Mouse (Mus musculus) urinary bladder, postnatal 36 days (tissue): Measurements from ENCODE around the gene Bmi1.
A peak's percentile ranks its signal among the peaks of the same experiment; 100 is the strongest.

Experiments used
- DNase-seq, 2 experiments: peaks; one replicate each; pipeline ENCODE4 v3.0.0; 2022; ENCODE audit warnings: low spot score in 2 of 2, mixed read lengths in 1 of 2

Gene Bmi1

DNA sequence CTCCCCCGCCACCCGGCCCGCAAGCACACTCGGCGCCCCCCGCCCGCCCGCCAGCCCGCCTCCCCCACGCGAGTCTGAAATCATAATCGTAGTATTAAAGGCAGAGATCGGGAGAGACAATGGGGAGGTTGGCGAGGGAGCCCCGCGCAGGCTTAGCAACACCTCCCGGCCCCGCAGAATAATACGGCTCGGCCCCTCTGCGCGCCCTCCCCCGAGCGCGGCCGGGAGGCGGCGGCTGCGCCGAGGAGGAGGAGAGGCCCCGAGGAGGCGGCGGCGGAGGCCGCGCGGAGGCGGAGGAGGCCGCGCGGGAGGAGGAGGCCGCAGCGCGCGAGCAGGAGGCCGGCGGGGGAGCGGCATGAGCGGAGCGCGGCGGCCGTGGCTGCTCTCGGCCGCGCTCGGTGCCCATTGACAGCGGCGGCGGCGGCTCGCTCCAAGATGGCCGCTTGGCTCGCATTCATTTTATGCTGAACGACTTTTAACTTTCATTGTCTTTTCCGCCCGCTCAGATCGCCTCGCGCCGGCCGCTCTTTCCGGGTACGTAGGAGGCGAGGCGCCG lies at the start of gene Bmi1:
Gene Bmi1, plus strand, starts transcription at position 83 of the 556 bp plus-strand sequence.
- DNase-seq: peak in 1 of 2 experiments; percentile 59

DNA sequence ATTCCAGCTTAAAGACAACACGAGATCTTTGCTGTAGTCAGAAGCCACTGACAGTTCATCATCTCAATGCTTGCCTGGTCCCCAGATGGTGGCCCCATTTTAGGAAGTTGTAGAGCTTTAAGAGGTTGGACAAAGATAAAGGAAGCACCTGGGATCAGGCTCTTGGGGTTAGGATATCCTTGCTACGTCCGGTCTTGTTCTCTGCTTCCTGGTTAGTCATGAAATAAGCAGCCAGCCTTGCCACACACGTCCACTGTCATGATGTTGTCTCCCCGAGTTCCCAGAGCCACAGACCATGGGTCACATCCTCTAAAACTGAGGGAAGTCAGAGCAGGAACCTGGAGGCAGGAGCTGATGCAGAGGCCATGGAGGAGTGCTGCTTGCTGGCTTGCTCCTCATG lies 46.3 kb upstream of the Bmi1 start:
- DNase-seq: no peak

DNA sequence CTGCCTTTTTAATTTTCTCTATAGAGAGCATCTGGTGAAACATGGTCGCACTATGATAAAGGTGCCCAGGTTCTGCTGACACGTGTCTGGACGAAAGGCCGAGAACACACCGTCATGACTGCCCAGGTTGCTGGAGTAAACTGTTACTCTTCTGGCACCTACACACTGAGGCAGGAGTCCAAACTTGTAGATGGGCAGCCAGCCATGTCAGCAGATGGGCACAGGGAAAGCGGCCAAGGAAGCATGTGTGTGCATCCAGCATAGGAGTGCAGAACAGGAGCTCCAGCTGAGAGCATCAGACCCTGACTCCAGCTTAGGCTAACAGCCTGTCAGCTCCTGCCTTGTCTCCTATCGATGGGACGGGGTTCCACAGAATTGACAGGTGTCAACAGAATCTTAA lies 41.8 kb upstream of the Bmi1 start:
- DNase-seq: peak in 1 of 2 experiments; percentile 9

DNA sequence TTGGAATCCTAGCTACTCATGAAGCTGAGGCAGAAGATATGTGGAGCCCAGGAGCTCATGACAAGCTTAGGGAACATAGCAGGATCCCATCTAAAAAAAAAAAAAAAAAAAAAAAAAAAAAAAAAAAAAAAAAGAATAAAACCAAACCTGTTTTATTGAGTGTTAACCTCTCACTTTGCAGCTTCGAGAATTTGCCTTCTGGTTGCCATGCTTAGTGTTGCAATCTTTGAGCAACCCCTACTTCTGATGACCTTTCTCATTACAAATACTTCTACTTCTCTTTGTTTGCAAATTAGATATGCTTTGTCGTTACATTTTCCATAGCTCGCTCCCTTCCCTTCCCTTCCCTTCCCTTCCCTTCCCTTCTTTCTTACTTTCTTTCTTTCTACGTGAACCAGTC lies 28.3 kb upstream of the Bmi1 start:
- DNase-seq: no peak

DNA sequence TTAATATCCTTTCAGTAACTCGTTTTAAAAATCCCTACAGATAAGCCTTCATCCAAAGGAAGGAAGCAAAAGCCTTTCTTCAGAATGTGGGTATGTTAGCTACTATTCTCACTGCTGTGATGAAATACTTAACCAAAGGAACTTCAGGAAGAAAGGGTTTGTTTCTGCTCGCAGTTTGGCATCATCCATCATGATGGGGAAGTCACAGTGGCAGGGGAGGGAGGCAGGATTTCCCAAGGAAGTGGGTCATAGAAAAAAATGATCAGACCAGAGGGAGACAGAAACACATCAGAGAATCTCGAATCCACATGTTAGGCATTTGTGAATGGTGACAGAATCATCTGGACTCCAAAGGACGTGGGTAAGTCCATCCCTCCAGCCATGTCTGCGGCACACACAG lies 22.0 kb upstream of the Bmi1 start:
- no peak for DNase-seq

DNA sequence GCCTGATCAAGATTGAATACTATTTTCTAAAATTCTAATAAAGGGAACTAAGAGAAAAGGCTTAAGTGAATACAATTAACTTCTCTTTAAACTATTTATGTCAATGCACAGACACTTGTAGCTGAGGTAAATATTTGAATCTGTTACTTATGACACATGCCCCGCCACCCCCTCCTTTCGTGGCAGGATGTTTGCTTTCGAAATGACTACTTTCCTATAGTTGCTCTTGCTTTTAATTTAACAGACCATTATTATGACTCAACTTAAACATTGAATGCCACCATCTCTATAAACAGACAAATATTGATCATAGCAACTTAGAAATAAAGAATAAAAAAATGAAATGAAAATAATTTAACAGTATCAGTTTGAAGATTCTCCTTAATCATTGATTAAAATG lies 12.8 kb upstream of the Bmi1 start:
- no peak for DNase-seq

DNA sequence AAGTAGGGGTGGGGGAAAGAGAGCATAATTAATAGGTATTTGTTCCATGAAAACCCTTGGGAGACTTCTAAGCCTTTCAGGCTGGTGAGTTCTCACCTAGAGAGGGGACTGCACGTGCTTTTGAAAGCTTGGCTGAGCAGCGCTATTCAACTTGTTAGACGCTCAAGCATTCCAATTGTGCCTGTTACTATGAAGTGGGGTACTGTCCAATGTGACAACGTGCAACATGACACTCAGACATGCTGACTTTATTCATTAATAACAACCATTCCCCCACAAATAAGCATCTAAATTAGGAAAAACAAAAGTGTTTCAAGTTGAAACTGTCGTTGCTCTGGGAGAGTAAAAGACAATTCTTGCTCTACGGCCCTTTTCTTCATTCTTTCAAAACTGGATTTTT lies 5.8 kb upstream of the Bmi1 start:
- no peak for DNase-seq

DNA sequence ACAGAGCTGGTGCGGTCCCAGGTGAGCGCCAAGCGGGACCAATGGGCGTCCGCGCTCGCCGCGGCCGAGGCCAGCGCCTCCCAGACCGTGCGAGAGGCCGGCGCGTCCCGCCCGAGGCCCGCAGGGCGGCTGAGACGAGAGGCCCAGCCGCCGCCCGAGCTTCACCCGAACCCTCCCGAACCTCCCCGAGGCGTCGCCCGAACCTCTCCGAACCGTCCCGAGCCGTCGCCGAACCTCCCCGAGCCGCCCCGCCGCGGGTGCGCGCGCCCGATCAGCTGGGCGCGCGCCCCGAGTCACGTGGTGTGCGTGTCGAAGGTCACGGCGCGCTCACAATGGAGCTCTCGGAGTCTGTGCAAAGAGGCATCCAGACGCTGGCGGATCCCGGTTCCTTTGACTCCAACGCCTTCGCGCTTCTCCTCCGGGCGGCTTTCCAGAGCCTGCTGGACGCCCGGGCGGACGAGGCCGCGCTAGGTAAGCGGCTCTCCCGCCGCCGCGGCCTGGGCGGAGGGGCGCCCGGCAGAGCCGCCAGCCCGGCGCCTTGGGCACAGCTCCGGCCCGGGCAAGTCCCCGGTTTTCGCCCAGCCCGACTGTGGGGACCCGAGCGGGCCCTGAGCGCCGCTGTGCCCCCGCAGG lies 4.6 kb upstream of the Bmi1 start, which contains the start of gene Commd3:
Gene Commd3, plus strand, starts transcription at position 252 of the 633 bp plus-strand sequence.
- peak; percentile 95 to 96 for DNase-seq

DNA sequence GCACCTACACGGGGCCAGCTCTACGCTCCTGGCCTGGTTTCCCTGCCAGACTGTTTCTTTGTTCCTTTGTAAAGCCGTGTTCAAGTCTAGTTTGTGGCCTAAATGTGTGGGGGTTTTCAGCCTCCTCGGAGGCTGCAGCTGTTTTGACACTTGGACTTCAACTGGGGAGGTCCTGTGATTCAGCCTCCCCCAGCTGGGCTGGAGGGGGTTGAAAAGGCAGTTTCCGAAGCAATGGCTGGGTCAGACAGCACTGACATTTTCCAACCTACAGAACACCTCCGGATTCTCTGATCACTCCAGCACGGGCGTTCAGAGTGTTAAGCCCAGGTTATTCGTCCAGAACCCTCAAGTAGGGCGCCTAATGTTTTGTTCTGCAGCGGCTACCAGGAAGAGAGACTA lies 4.1 kb upstream of the Bmi1 start:
- no peak for DNase-seq

DNA sequence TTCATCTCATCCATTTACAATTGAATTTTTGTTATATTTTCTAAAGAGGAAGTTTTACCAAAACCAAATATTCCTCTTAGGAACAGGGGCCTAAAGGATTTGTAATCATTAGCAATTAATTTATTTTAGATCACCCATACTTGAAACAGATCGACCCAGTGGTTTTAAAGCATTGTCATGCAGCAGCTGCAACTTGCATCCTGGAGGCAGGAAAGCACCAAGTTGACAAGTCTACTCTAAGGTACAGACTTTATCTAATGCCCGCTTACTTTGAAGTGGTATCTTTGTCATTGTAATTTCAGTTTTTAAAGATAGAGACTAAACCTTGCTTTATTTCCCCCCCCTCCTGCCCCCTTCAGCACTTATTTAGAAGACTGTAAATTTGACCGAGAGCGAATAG lies 3.1 kb upstream of the Bmi1 start:
- DNase-seq: no peak

DNA sequence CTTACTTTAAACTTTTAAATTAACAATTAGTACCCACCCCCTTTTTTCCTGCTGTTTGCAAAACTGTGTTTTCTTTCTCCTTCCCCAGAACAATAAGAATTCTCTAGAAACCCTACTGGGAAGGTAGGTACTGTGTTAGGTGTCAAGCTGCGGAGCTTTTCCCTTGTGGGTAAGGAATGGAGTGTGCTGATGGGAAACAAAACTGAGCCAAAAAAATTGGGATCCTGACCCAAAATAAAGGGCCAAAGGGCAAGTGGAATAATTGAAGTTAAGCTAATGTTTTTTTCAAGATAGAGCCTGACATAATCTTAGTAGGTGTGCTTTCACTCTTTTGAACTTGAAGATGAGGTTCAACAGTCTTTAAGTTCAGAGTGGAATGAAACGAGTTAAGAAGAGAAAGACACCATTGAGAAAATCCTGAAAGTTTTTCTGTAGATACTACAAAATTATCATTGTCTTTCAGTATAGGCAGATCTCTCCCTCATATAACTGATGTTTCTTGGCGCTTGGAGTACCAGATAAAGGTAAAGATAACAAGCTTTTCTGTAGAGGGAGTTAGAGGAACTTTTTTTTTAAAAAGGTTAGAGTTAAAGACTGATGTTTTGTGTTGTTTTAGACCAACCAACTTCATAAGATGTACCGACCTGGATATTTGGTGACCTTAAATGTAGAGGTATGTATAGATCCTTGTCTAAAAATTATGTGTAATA lies 2.5 kb upstream of the Bmi1 start:
- DNase-seq: no peak

DNA sequence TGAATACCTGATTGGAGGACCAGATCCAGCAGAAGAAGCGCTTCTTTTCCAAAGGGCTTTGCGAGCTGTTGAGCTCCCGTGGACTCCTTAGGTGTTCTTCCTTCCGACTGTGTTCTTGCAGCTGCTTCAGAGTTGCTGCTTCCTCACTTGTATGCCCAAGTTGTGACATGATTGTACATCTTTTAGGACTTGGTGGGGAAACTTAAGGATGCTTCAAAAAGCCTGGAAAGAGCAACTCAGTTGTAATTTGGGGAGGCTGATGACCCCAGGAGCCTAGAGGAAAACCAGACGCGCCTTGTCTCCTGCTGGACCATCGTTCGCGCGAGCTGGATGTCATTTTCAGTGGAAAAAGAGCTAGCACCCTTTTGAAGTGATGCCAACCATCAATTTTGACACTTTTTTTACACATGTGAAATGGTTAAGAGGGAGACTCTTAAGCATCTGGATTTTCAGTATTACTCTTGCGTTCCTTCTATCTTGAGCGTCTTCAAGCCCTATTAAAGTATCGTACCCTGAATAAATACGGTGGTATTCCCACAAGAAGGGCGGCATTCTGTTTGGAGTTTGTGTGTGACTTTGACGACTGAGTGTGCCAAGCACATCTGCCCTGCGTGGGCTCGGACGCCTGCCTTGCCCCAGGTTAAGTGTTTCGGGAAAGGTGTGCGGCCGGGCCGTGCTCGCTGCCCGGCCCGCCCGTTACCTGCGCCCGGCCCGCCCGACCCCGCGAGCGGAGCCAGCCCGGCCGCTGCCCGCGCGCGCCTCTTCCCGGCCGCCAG lies 949 bp upstream of the Bmi1 start:
- DNase-seq: no peak

DNA sequence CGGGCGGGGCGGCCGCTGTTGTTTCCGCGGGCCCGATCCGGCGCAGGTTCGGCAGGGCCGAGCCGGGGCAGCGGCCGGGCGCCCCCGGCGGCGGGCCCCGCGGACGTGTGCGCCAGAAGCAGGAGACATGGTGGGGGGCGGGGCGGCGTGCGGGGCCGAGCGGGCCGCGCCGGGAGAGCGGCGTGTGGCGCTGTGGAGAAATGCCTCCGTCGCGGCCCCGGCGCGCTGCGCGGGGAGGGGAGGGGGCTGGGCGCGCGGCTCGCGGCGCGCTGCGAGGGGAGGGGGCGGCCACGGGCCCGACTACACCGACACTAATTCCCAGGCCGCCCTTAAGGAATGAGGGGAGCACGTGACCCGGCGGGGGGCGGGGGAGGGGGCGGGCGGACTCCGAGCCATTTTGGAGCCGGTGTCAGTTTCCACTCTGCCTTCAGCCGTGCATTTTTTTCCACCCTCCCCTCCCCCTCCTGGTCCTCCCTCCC lies 322 bp upstream of the Bmi1 start:
- DNase-seq: peak; percentile 59 to 65

DNA sequence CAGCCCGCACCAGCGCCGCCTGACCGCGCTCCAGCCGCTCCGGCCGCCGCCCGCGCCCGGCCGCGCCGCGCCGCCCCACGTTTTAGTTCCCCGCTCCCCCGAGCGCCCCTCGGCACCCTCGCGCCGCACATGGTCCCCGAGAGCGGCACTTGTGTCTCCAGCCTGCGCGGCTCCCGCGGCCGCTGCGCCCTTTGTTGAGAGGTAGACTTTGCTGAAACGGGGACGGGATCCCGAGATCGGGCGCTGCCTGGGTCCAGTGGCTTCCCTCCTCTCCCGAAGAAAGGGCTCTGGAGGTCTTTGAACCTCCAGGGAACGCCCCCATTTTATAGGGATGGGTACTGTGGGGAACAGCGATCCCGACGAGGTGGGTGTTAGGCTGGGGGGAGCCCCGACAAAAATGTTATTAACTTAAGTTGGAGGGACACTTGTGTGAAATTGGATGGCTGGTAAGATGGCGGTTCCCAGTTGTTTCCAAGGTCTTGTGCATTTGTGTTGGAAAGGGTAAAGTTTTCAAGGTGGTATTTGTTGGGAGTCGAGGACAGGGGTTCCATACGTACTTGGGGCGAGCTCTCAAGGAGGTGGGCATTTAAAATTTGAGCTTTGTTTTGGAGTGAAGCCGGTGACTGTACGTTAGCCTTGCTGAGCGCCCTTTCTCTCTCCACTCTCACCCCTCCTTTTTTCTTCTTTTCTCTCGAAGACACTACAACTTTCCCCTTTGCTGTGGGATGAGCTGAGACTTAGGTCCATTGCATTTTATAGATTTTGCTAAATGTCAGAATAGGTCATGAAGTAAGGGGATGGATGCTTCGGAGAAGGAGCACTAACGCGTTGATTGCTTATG lies 1.0 kb downstream of the Bmi1 start:
- DNase-seq: peak in 1 of 2 experiments; percentile 36

DNA sequence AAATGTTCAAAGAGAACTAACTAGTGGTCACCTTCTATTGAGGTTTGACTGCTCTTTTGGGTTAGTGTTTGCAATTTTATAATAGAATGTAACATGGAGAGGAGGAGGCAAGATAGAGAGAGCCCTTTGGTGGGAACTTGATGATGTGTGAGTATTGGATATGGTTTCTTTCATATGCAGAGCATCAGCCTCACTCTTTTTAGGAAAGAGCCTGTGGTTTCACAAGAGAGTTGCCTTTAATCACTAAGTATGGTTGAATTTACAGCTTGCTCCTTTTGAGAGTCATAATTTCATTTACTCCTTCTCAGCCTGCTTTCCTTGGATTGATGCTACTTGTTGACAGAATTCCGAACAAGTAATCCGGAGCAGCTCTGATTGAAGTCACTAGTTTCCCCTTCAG lies 2.9 kb downstream of the Bmi1 start:
- DNase-seq: no peak

DNA sequence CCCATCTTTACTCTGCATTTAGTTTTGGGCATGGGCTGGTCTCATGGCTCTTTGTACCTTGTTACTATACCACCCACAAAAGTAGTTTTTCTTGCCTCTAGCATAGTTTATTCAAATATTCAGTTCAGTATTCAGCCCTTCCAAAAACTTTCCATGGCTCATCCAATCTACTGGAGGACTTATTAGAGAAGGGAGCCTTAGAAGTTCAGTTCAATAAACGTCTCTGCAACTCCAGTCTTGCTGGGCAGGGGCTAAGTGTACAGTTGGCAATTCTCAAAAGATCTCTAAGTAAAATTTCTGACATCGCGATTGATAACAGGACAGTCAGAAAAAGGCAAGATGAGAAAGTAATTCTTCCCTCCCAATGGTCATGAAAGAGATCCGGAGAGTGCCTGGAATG lies 3.7 kb downstream of the Bmi1 start:
- DNase-seq: no peak

DNA sequence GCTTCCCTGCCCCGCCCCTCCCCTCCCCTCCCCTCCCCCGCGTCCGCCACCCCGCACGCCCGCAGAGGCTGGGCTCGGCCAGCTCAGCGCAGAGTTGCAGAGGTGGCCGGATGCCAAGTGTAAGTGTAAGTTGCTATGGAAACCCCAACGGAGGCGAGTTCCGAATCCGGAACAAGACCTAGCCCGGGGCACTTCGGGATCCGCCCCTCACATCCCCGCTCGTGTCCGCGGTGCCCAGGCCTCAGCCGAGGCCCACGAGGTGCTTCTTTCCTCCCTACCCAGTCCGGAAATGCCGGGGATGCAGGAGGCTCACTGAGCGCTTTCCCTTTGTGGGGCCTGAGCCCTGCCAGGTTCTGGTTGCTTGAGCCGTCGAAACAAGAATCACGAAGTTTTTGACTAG lies 4.1 kb downstream of the Bmi1 start:
- peak in 1 of 2 experiments; percentile 18 for DNase-seq

DNA sequence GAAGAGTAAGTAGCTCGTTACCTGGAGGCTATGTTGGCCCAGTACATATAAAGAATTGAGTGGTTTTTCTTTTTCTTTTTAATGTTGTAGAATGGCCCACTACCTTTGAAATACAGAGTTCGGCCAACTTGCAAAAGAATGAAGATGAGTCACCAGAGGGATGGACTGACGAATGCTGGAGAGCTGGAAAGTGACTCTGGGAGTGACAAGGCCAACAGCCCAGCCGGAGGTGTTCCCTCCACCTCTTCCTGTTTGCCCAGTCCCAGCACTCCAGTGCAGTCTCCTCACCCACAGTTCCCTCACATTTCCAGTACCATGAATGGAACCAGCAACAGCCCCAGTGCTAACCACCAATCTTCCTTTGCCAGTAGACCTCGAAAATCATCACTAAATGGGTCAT lies 7.2 kb downstream of the Bmi1 start:
- DNase-seq: no peak

DNA sequence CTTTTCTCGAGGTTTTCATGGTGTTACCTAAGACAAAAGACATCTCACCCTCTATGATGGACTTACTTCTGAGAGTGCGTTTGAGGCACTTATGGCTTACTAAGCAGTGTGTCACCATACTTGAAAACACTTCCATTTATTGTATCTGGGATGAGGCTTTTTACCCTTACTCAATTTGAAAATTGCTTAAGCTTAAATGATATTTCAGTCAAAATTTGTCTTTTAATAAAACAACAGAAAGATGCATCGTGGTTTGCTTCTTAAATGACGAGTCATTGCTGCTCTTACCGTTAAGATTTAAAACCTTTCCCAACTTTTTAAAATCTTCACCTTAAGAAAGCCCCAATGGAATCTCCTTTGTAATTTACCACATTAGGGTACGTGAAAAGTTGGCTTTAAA lies 9.6 kb downstream of the Bmi1 start:
- DNase-seq: no peak

DNA sequence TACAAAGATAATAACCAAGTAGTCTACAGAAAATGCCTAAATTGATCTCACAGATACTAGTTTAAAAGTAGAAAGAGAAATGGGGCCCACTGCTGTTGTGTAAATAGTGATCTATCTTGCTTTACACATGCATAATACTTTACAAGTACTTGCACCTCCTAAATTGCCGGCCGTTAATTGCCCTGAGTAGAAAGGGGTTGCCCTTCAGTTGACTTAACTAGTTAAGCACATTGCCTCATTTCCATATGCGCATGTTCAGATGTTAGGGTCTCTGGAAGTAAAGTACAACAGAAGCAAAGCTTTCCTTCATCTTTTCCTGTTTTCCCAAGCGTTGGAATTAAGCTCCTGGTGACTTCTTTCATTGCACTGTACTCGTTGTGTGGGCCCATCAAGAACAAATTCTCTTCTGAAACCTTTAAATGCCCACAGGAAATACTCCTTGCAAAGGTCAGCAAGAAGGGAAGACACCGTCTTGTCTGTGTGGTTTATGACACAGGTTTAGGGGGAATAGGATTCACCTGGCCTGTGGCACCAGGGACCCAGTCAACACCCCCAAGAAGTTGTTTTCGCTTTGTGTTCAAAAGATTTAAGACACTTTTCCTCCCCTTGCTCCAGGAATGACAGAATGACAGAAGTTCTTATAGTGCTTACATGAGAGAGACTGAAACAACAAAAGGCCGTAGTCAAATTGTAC lies 10.2 kb downstream of the Bmi1 start:
- DNase-seq: no peak

DNA sequence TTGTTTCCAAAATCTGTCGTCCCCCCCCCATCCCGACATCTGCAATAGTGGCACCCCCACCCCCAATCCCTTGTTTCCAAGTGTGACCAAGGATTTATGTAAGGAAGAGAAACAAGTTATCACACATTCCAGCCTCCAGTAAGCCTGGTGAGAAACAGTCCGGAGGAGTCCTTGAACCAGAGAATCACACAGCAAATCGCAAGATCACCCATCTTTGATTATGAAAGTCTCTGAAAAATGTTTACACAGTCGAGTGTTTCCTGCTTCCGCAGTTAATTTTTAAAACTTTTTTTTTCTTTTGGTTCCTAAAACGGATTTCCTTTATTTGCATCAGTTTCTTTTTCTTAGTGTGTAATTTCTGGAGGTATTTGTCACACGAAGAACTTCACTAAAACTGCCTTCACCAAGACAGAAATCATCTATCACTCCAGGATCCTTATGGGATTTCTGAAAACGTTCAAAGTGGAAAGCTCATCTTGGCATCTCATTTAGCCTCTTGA lies 10.9 kb downstream of the Bmi1 start:
- DNase-seq: no peak
